Mouse (Mus musculus): Measurements from ENCODE around the gene 4930544G11Rik.

Gene 4930544G11Rik

DNA sequence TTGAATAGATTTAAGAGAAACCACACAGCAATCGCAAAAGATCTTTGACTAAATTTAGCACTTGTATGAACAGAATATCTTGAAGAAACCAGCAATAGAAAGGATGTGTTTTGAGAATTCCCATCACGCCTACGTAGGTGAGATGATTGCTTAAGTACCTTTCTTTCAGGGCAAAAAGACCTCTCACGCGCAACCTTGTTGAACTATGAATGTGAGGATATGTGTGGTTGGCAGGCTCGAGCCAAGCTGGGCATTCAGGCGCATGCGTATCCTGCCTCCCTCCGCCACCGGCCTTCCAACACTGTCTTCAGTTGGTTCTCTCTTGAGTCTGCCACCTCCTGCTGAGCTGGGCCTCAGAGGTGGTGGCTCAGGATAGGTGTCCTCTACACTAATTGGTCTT lies at the start of gene 4930544G11Rik:
TSS of gene 4930544G11Rik (plus strand) at position 301 of the 400 bp plus-strand sequence.
- no peak for DNase-seq

DNA sequence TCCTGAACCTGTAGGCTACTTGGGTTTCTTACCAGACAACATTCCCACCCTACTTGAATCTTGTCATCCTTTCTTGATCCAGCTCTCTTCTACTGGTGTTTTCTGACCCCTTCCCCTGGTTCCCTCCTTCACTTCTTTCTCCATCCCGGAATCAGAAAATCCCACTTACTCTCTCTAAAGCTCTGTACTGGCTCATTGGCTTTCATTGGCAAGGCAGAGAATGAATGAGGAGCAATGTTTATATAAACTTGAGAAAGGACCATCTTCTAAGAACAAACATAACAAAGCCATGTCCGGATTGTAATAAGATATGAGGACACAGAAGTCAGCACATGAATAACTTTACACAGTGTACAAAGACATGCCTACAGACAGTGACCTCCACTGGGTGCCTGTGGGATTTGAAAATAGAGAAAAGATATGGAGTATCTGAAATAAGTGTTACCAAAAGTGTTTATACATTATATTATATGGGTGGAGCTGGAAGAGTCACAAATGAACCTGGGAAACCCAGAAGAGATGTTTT lies 45.7 kb upstream of the 4930544G11Rik start:
- DNase-seq: no peak

DNA sequence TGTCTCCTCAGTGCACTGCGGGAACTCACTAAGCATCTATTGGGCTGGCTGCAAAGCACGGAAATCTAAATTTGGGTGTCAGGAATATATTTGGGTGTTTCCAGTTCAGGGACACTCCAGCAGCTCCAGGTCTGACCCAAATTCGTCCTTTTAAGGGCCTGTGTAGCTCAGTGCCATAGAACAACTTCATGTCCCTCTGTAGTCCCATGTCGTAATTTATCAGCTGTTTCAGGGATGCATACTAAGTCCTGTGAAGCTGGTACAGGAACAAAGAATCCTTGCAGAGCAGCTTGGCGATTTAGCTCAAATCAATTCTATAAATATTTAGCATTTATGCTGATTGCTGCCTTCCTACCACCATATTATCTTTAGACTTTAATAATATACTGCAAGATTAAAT lies 37.0 kb upstream of the 4930544G11Rik start:
- no peak for DNase-seq

DNA sequence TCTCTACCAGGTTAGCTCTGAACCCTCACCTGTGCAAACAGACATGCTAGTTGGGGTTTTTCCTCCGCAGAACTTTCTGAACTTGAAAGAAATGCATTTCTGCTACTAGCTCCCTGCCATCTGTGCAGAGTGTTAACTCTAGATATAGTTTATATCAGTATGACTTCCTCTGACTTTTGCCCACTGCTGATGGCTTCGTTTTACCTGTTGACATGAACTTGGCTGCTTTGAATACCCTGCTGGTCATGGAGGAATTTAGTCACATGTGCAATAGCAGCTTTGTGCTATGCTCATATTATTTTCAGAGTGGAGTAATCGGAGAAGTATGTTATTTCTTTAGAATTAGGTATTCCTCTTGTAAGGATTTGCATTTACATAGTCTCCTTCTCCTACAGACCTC lies 30.7 kb upstream of the 4930544G11Rik start:
- no peak for DNase-seq

DNA sequence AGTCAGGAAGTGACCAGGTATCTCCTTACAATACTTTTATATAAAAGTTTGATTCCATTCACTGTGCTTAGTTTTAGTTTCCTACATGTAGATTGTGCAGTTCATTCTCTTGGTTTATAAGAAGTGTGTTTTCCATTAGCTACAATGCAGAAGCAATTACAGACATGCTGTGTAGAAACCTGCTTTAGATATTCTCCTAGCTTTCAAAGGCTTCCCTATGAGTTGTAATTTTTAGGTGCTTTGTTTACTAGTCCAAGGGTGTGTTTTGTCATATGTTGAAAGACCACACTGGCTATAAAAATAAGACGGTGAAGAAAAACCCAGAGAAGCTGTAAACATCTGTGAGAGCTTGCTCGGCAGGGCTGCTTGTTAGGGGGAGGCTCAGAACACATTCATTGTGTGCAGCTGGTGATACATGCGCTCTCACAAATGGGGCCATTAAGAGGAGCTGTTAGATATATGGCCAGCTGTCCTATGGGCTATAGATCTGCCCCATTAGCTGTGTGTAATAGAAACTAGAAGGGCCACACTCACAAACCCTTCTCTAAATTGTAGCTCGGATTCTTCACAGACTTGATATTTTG lies 28.8 kb upstream of the 4930544G11Rik start:
- no peak for DNase-seq

DNA sequence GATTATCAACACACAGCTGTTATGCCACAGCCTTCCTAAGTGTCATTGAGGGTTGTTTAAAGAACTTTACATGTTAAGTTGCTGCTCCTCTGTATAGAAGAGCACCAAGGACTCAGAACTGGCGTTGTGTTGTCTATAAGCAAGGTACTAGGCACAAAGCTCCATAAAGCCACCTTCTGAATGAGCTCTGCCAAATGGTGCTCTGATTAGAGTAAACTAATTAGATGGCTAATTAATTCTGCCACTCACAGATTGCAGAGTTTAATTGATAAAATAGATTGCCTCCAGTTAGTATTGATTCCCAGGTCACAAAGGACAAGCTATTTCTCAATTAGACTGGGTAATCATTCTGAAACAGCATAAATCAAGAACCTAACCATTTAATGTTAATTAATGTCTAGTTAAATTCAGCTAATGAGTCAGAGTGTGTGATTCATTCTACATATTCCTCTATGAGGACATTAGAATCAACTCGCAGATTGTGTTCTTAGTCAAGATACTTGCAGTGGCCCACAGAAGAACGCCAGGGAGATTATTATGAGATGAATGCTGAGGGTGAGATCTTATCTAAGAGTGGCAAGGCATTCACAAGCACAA lies 26.6 kb upstream of the 4930544G11Rik start:
- DNase-seq: no peak

DNA sequence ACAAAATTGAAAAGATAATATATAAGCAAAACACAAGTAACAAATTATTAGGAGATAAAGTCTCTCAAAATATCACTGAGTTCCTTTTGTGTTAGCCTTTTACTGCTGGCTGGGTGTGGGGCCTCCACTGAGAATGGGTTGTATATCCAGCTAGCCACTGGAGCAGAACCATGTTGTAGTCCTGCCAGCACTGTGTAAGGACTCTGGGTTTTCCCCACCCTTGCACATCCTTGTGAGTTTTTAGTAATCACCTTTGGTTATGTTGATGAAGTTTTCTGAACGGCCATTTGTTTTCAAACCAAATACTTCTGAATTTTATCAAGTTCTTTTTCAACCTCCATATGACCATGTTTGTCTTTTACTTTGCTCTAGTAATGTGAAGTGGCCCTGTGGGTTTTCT lies 21.9 kb upstream of the 4930544G11Rik start:
- no peak for DNase-seq

DNA sequence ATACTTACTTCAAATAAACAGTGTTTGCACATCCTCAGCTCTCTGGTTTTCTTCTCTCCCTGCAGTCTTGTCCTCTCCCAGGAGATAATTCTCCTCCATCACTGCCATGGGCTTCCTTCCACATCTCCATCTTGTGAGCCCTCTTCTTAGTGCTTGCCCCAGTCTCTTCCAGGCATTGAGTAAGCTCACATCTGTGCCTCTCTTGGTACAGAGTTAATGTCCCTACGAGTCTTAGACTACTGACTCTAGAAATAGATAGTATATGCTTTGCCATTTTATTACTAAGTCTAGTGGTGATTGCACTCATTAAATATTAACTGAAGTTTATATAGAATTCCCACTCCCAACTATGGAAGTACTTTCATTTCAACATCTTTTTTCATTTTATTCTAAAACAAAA lies 19.6 kb upstream of the 4930544G11Rik start:
- no peak for DNase-seq

DNA sequence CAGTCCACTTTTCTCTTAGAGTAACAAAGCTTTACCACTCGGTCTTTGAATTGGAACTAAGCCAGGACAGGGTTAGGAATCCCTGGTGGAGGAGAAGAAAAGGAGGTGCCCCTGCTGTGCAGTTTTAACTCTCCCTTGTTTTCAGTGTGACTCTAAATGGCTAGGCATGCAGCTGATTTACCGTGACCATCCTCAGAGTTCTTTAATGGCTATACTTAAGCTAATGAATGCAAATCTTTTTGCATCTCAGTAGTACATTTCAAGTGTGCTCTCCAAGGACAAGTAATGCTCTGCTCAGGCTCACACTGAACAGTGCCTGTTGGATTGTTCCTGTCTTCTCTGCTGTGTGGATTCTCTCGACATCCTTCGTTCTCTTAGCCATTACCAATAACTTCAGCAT lies 19.2 kb upstream of the 4930544G11Rik start:
- no peak for DNase-seq

DNA sequence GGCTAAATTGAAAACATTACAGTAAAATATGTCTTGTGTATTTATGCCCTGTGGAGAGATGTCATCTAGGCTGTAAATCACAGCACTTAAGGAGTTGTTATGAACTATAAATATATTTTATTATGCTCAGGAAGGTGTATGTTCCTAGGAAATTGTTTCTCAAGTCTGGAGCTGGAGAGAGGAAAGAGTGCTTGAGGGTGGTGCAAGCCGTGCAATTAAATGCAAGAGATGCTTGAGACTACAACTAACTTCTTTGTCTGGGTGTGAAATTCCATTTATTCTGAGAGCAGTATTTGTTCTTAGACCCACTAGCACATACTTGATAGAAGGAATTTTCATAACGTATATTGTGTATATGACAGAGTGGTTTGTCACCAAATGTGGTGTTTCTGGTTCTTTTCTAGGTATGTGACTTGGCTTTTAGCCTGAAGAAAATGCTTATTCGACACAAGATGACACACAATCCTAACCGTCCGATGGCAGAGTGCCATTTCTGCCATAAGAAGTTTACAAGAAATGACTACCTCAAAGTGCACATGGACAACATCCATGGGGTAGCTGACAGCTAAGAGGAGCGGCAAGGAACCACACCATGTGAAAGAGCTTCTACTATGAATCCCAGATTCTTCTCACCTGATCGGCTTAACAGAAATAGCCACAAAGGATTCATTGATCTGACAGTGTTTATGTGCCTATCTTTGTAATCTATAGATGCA lies 16.7 kb upstream of the 4930544G11Rik start:
- DNase-seq: no peak

DNA sequence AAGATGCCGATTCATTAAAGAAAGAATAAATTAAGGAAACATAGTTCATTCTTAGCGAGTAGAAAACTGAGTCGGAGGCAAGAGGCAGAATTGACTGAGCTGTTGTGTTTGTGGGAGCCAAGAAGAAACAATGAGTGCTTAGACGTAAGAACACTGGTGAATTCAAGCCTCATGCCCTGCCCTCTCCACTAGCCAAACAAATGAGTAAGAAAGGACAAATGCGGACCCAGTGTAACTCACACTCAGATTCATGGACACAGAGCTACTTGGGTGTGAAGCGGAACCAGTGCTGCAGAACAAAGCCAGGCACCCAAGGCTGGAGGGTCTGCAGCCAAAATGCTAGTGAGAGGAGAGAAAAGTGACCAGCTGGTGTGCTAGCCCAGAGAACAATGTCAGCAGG lies 1.9 kb upstream of the 4930544G11Rik start:
- DNase-seq: no peak

DNA sequence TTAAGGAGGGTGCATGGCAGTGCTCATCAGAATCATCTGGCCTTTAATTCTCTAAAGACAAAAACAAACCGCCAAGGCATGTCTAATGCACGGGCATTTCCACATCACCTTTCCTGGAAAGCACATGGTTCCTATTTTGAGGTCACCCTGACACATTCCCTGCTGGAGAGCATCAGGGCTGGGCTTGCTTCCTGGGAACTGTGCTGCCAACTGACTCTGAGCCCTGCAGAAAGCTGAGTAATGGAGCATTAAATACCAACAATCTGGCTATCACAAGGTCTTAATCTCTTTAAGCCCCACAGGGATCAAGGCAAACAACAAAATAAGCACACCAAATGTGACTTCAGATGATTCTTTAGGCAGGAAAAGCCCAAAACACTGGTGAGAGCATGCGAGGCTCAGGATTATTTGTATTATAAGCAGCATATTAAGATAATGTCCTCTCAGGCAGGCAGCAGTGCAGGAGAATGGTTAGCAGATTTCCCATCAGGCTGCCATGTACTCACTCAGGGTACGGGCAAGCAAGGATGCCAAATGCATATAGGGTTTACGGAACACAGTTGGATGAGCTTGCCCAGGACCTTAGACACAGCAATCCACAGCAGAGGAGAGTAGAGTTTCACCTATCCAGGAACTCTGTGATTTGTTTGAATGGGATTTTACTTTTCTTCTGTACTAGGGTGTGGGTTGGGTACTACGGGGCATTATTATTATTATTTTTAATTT lies 17.1 kb downstream of the 4930544G11Rik start:
- DNase-seq: no peak

DNA sequence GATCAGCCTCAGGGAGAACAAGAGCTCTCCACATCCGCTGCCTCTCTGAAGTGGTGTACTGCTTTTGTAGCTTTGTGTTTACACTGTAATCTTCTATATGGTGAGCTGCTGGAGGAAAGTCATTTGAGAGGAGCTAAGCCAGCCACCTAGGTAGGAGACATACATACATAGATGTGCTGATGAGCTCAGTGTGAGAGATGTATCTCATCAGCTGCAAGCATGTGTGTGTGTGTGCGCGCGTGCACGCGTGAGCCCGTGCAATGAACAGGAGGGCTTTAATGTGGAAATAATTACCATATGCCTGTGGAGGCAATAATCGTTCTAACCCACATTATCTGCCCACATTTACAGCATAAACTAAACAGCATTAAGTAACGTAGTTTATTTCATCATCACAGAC lies 18.0 kb downstream of the 4930544G11Rik start:
- DNase-seq: no peak

DNA sequence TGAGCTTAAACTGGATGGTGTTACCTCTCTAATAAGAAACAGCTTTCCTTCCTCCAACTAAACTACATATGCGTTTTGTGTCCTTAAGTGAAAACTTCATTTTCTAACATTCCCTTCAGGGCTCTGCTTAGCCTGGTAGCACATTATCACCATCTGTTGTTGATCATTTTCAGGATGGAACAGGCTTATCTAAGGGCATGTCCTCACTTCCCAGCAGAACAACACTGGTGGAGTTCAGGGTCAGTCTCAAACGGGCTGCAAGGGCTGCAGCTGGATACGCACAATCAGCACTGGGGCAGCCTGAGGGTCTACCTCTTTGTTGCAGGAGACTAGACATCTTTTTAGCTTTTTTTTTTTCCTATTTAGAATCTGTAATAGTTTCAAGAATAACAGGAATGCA lies 39.7 kb downstream of the 4930544G11Rik start:
- DNase-seq: no peak

DNA sequence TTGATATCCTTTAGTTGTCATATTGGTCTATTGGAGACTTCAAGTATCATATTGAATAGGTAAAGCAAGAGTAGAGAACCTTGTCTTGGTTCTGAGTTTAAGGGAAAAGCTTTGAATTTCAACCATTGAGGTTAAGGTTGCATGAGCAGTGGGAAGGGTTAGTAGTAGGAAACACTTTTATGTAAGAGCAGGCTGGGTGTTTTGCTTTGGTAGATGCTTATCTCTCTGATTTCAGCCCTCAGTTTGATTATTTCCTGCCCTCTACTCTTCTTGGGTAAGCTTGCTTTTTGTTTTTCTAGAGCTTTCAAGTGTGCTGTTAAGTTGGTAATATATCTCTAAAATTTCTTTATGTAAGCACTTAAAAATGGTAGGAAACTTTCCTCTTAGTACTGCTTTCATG lies 45.9 kb downstream of the 4930544G11Rik start:
- DNase-seq: no peak
